Mouse (Mus musculus): ENCODE results near the gene Intu.

- no peak for TF ChIP-seq CHD2 (IDR thresholded peaks at IDR 0.05; ENCODE audit: low read depth, low read length)
- TF ChIP-seq ZNF384 (IDR thresholded peaks at IDR 0.05; ENCODE audit: low read depth, low read length): no peak
- no peak for TF ChIP-seq HCFC1 (IDR thresholded peaks at IDR 0.05; ENCODE audit: borderline replicate concordance, insufficient read depth, low read length)
- TF ChIP-seq ZC3H11A (IDR thresholded peaks at IDR 0.05; ENCODE audit: borderline replicate concordance, low read depth, low read length): no peak
- no peak for TF ChIP-seq MAFK (IDR thresholded peaks at IDR 0.05; ENCODE audit: insufficient read depth, low read depth, low read length)
These were observed 22.0 kb upstream of the Intu start for GRCm38 (mm10) chr3:40508927-40509576.

All from ES-E14 (cell line).